Comparison of ENCODE assay signal across 9 mouse cellular contexts in genomic region chr2:107945837-107946451, GRCm38 (mm10).
DNase-seq lines count a peak whose midpoint lies in the region; ATAC-seq and TF ChIP-seq lines count a peak whose summit lies in the region.
"Had no signal": no experiment of that assay in that cellular context is flagged by ENCODE, and none has a peak within 500 bp of the region (broad histone marks: within the 10 kb centered on the region; RNA-seq: fewer than 3 reads in every experiment).

No protein-coding gene starts in this region.

- 22% methylated on average over 3 of the region's 3 CpGs for WGBS in lung, adult 2 months
- WGBS in hindbrain, embryonic 16.5 days: 2% methylated on average over 3 of the region's 3 CpGs

- H3K9ac ChIP-seq in hindbrain, embryonic 16.5 days (ENCODE audit: low read depth, low read length): no peak overlapping the region

- peak; percentile 86 for ATAC-seq in hindbrain, embryonic 16.5 days
- no peak for ATAC-seq in activated CD4-positive, CD25-positive, alpha-beta regulatory T cell, adult 4 months

- no peak overlapping the region for H3K4me3 ChIP-seq in lung, adult 2 months (replicated peaks; ENCODE audit: extremely low read depth, low read depth, low read length)
- no peak overlapping the region for H3K4me3 ChIP-seq in hindbrain, embryonic 16.5 days (ENCODE audit: low read length)
- H3K4me3 ChIP-seq: erythroblast, embryonic 14.5 days had no signal

- no peak overlapping the region for H3K4me2 ChIP-seq in hindbrain, embryonic 16.5 days (ENCODE audit: low read length)

- H3K4me1 ChIP-seq in lung, adult 2 months (ENCODE audit: control insufficient read depth, insufficient read depth, low read length): no peaks in the 10 kb centered on the region
- no peaks in the 10 kb centered on the region for H3K4me1 ChIP-seq in hindbrain, embryonic 16.5 days (ENCODE audit: control insufficient read depth, insufficient read depth, low read depth, low read length)

- H3K27me3 ChIP-seq in hindbrain, embryonic 16.5 days (replicated peaks; ENCODE audit: control insufficient read depth, insufficient read depth, low read length): no peaks in the 10 kb centered on the region

- no peaks in the 10 kb centered on the region for H3K9me3 ChIP-seq in hindbrain, embryonic 16.5 days (ENCODE audit: control insufficient read depth, low read length)

- TF ChIP-seq CTCF in lung, adult 2 months (IDR thresholded peaks at IDR 0.05; ENCODE audit: insufficient read depth, low read length): no peak

- no peaks in the 10 kb centered on the region for H3K36me3 ChIP-seq in hindbrain, embryonic 16.5 days (ENCODE audit: control insufficient read depth, insufficient read depth, low read length)

- no peak overlapping the region for H3K27ac ChIP-seq in hindbrain, embryonic 16.5 days (ENCODE audit: low read depth, low read length)

- DNase-seq in adrenal gland, adult (ENCODE audit: inconsistent age in 2 of 2, low spot score in 1 of 2): peak; percentile 7 to 71
- no peak for DNase-seq in adrenal gland, adult 18-20 months (ENCODE audit: low spot score in 2 of 2)
- DNase-seq in lung, postnatal 36 days: peak; percentile 14
- DNase-seq in lung, adult 2 months: no peak
- peak; percentile 32 to 51 for DNase-seq in cerebellum, postnatal 36 days
- no peak for DNase-seq in lung, adult 18-20 months

- no peak for TF ChIP-seq POLR2A in lung, adult 2 months (IDR thresholded peaks at IDR 0.05; ENCODE audit: borderline replicate concordance, extremely low read depth, low read depth, low read length)

Comparison
In these comparisons a context has a peak if more than half of its experiments do, and no peak if none do; other contexts are left out.
1. DNase-seq: peak in adrenal gland, adult (2 of 2), lung, postnatal 36 days (single experiment) and cerebellum, postnatal 36 days (2 of 2); none in adrenal gland, adult 18-20 months (0 of 2), lung, adult 2 months (single experiment) and lung, adult 18-20 months (0 of 2).